Mouse (Mus musculus) ES-E14 (cell line): ENCODE data around the gene Hist1h2an. TPM values are rescaled to one million over a fixed set of nuclear protein-coding genes. Genes with fewer than 3 reads are reported as not detected.
A peak's percentile ranks its signal among the peaks of the same experiment; 100 is the strongest.

Experiments
- DNase-seq: peaks from one replicate; pipeline ENCODE4 v3.0.0-alpha.2; 2013; ENCODE audit warnings: low read depth, low spot score
- H3K27ac ChIP-seq: 2 replicates; pipeline ENCODE4 v1.5.1; 2012; ENCODE audit warnings: low read depth, mild to moderate bottlenecking, low read length, moderate library complexity, mixed read lengths; ENCODE audit not compliant: poor library complexity, insufficient read depth, severe bottlenecking
- H3K36me3 ChIP-seq: 2 replicates; pipeline ENCODE4 v1.6.1; 2012; ENCODE audit warnings: mild to moderate bottlenecking, low read length, moderate library complexity, mixed read lengths; ENCODE audit not compliant: control insufficient read depth, poor library complexity, insufficient read depth, severe bottlenecking
- H3K4me1 ChIP-seq, 2 experiments: fragments of 150-350 bp in 1 of 2; sonication (generic) in 1 of 2; 2 replicates each; pipeline ENCODE4 v1.6.1; 2012; ENCODE audit warnings: low read length in 2 of 2, mild to moderate bottlenecking in 1 of 2, mixed read lengths in 1 of 2; ENCODE audit not compliant: control insufficient read depth in 2 of 2, insufficient read depth in 2 of 2, poor library complexity in 1 of 2
- H3K4me3 ChIP-seq, 2 experiments: fragments of 150-350 bp in 1 of 2; sonication (generic) in 1 of 2; 2 replicates each; pipeline ENCODE4 v1.5.1; 2012; ENCODE audit warnings: low read length in 2 of 2, low read depth in 1 of 2, mild to moderate bottlenecking in 1 of 2, mixed read lengths in 1 of 2; ENCODE audit not compliant: insufficient read depth in 1 of 2, poor library complexity in 1 of 2, severe bottlenecking in 1 of 2
- H3K9ac ChIP-seq: 2 replicates; pipeline ENCODE4 v1.6.1; 2012; ENCODE audit warnings: low read depth, mild to moderate bottlenecking, low read length, mixed read lengths; ENCODE audit not compliant: poor library complexity, insufficient read depth, severe bottlenecking
- H3K9me3 ChIP-seq: fragments of 150-350 bp; sonication (generic); 2 replicates; pipeline ENCODE4 v1.6.1; 2012; ENCODE audit warnings: low read depth, mild to moderate bottlenecking, low read length; ENCODE audit not compliant: control insufficient read depth, insufficient read depth
- CHD2 ChIP-seq: IDR thresholded peaks from 2 replicates; pipeline ENCODE4 v1.6.1; 2014; ENCODE audit warnings: mild to moderate bottlenecking, low read depth, low read length, inconsistent platforms
- HCFC1 ChIP-seq: IDR thresholded peaks from 2 replicates; pipeline ENCODE4 v1.6.1; 2012; ENCODE audit warnings: low read length, inconsistent platforms, borderline replicate concordance; ENCODE audit not compliant: insufficient read depth
- MAFK ChIP-seq: IDR thresholded peaks from 2 replicates; pipeline ENCODE4 v1.6.1; 2014; ENCODE audit warnings: mild to moderate bottlenecking, low read depth, low read length, inconsistent platforms; ENCODE audit not compliant: insufficient read depth
- ZC3H11A ChIP-seq: IDR thresholded peaks from 2 replicates; pipeline ENCODE4 v1.6.1; 2012; ENCODE audit warnings: low read depth, mild to moderate bottlenecking, inconsistent platforms, low read length, borderline replicate concordance
- ZNF384 ChIP-seq: IDR thresholded peaks from 2 replicates; pipeline ENCODE4 v1.6.1; 2012; ENCODE audit warnings: low read depth, low read length, inconsistent platforms
- in situ Hi-C, 2 experiments: fragments of 600-800 bp; cut with MboI; formaldehyde crosslinking; loops; one replicate each; pipeline ENCODE4 v1.15.1; 2025; ENCODE audit warnings: low sequenced_read_pairs in 2 of 2, inconsistent platforms in 1 of 2; ENCODE audit not compliant: unreplicated experiment in 2 of 2
- total RNA-seq: library from RNA; depleted of rRNA; stranded (reverse); fragments of 300-350 nt; gene quantifications from 2 replicates; pipeline ENCODE4 v1.2.3, GENCODE M21; 2012

The Hist1h2an gene
- total RNA-seq, 1 experiment: 657 TPM

DNA sequence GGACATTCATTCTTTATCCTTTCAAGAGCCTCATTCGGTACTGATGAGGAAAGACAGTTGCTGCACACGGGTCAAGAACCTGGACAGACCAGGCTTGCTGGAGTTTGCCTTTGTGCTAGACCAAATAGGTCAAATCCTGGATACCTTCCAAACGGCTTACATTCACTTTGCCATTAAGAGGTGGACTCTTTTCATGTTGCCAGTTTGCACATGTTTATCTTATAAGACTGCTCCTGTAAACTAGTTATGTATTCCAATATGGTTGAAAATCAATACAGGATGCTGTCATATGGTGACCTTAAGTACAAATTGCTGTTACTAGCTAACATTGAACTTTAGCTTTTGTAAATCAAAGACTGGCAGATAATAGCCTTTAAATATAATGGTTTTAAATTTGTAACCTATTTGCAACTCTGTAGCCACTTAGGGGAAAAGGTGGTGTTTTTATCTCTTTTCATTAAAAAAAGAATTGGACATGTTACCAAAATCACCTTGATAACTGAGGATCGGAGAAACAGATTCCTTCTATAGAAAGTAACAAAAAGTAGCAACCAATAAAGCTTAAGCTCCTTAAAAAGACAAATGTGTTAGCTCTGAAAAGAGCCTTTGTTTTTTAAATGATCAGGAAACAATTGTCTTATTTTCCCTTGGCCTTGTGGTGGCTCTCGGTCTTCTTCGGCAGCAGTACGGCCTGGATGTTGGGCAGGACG is 674 bp downstream of the Hist1h2an start:
- Histone ChIP-seq H3K9ac (peak overlapping the region; percentile 67), H3K36me3 (no peaks in the 10 kb centered on the region), H3K27ac (peak overlapping the region; percentile 79; the same call in 1 of the 2 replicates), H3K9me3 (no peaks in the 10 kb centered on the region), H3K4me1 (peaks cover 2 to 6% of the 10 kb centered on the region in 2 experiments; a peak in 2 of 4 replicates), H3K4me3 (peak overlapping the region; percentile 17 to 52)
- in situ Hi-C loops: no loop called here
- TF ChIP-seq CHD2: 0 out of 2 replicates have a peak, but pooled peaks have one; percentile 55
- TF ChIP-seq MAFK: no peak
- no peak for DNase-seq

DNA sequence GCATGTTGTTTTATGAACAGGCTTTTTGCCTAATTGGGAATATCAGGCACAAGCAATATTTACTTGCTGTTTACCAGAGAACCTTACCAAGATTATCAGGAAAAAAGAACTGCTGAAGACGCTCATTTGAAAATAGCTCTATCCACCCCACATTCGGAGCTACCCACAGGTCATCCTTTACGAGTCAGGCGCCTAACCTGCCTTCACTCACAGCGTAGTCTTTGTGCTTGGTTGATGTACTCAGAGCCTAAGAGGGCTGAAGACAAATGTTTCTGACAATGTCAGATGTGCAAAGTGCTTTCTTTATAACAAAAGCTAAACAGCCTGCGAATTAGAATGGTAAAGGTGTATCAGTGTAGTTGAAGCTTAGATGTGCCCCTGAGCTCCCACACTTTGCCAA is 2.7 kb downstream of the Hist1h2an start:
- TF ChIP-seq MAFK (no peak), ZNF384 (no peak), HCFC1 (no peak), CHD2 (no peak), ZC3H11A (no peak)
- H3K4me3 ChIP-seq: no peak overlapping the region
- DNase-seq: no peak
- peak overlapping the region; percentile 40; the same call in 1 of the 2 replicates for H3K27ac ChIP-seq
- in situ Hi-C loops: no loop called here
- H3K36me3 ChIP-seq: no peaks in the 10 kb centered on the region
- H3K9ac ChIP-seq: peak overlapping the region; percentile 38; the same call in 1 of the 2 replicates
- H3K9me3 ChIP-seq: no peaks in the 10 kb centered on the region
- peaks cover 0 to 2% of the 10 kb centered on the region in 2 experiments; a peak in 2 of 4 replicates for H3K4me1 ChIP-seq

DNA sequence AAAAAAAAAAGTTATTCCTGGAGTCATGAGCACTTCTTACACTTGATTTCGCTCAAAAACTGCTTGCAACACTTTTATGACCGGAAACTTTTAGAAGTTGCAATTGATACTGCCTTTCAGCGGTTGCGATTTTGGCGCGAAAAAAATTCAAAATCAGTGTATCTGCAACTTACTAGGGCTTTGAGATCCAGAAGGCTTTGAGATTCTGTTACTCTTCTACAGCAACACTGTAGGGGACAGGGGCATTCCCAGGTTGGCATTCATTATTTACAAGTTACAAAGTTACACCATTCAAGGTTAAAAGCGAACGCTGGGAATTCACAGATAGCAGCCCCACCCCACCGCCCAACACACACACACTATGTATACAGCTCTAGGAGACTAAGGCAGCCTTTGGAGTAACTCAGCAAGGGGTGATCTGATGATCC is 3.3 kb downstream of the Hist1h2an start:
- peak overlapping the region; percentile 38; the same call in 1 of the 2 replicates for H3K9ac ChIP-seq
- H3K4me1 ChIP-seq: peaks cover 0 to 2% of the 10 kb centered on the region in 2 experiments; a peak in 2 of 4 replicates
- peak overlapping the region; percentile 13 to 30; a peak in 2 of 4 replicates for H3K4me3 ChIP-seq

DNA sequence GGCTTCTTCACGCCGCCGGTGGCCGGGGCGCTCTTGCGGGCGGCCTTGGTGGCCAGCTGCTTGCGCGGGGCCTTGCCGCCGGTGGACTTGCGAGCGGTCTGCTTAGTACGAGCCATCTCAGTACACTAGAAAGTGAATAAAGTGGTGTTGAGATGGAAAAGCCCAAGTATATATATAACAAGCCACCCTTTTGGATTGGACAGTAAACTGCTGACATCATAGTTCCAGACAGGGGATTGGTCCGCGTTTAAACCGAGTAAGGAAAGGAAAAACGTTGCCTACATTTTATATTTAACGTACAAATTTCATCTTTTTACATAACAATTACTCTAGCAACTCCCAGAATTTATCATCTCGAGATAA is 3.8 kb downstream of the Hist1h2an start, which contains the start of gene Hist1h3i:
Gene Hist1h3i (minus strand): TSS at position 116 of the 363 bp plus-strand sequence.
- no peaks in the 10 kb centered on the region for H3K9me3 ChIP-seq
- H3K9ac ChIP-seq: peak within 1 kb of the TSS; percentile 79
- DNase-seq: peak; percentile 66
- in situ Hi-C loops: no loop called here
- peaks cover 0 to 2% of the 10 kb centered on the region in 2 experiments; a peak in 2 of 4 replicates for H3K4me1 ChIP-seq
- no peaks in the 10 kb centered on the region for H3K36me3 ChIP-seq
- H3K4me3 ChIP-seq: peak within 1 kb of the TSS; percentile 32 to 69
- peak within 1 kb of the TSS; percentile 74 for H3K27ac ChIP-seq
- TF ChIP-seq MAFK (peak; percentile 76; the same call in 1 of the 2 replicates), ZNF384 (no peak), HCFC1 (no peak), CHD2 (no peak)

More for the DNA sequence above, 3.3 kb downstream of the Hist1h2an start:
- Histone ChIP-seq H3K27ac (peak overlapping the region; percentile 40; the same call in 1 of the 2 replicates), H3K36me3 (no peaks in the 10 kb centered on the region), H3K9me3 (no peaks in the 10 kb centered on the region)
- in situ Hi-C loops: no loop called here
- TF ChIP-seq ZNF384: peak; percentile 87
- TF ChIP-seq MAFK: no peak
- DNase-seq: peak; percentile 58
